Mouse (Mus musculus): Measurements from ENCODE around the gene Lhpp.

The Lhpp gene

GRCm38 (mm10) chr7:132738844-132739243 is 128.4 kb downstream of the Lhpp start:
- no peak for DNase-seq (ENCODE audit: low spot score in 2 of 2)

- no peak for DNase-seq (ENCODE audit: low spot score in 2 of 2)
Measured at GRCm38 (mm10) chr7:132739829-132740228, 129.4 kb downstream of the Lhpp start.

GRCm38 (mm10) chr7:132742912-132743311 is 132.5 kb downstream of the Lhpp start:
- DNase-seq (ENCODE audit: low spot score in 2 of 2) = no peak

- DNase-seq (ENCODE audit: low spot score in 2 of 2) = no peak
Measured at GRCm38 (mm10) chr7:132747096-132747495, 136.7 kb downstream of the Lhpp start.

- DNase-seq (ENCODE audit: low spot score in 2 of 2) = no peak
Measured at GRCm38 (mm10) chr7:132748076-132748769, 137.8 kb downstream of the Lhpp start.

GRCm38 (mm10) chr7:132749504-132749903 is 139.1 kb downstream of the Lhpp start:
- DNase-seq (ENCODE audit: low spot score in 2 of 2) = no peak

- no peak for DNase-seq (ENCODE audit: low spot score in 2 of 2)
Measured at GRCm38 (mm10) chr7:132751716-132752115, 141.3 kb downstream of the Lhpp start.

- DNase-seq (ENCODE audit: low spot score in 2 of 2) = no peak
Measured at GRCm38 (mm10) chr7:132753518-132754388, 143.3 kb downstream of the Lhpp start.

- DNase-seq (ENCODE audit: low spot score in 2 of 2) = no peak
Measured at GRCm38 (mm10) chr7:132754389-132754750, 143.9 kb downstream of the Lhpp start.

All from frontal cortex, postnatal 10 days (tissue).